Mouse (Mus musculus) hindbrain, postnatal 0 days (tissue): Measurements from ENCODE around the gene Umps. TPM values are rescaled to one million over a fixed set of nuclear protein-coding genes. Genes with fewer than 3 reads are reported as not detected.
A peak's percentile ranks its signal among the peaks of the same experiment; 100 is the strongest.

Experiments used
- ATAC-seq: fragments of 200-750 bp; cut with Nextera tagmentation; 2 replicates; pipeline ENCODE4 v1.8.0; 2017; ENCODE audit warnings: mild to moderate bottlenecking, moderate TSS enrichment, moderate library complexity
- DNase-seq: peaks from one replicate; pipeline ENCODE4 v3.0.0-alpha.2; 2015; ENCODE audit warnings: low spot score
- H3K27ac ChIP-seq: fragments of 300-500 bp; sonication (generic); 2 replicates; pipeline ENCODE4 v1.5.1; 2014; ENCODE audit warnings: mild to moderate bottlenecking
- H3K27me3 ChIP-seq: fragments of 300-500 bp; sonication (generic); 2 replicates; pipeline ENCODE4 v1.6.1; 2014; ENCODE audit warnings: low read length, mixed read lengths; ENCODE audit not compliant: insufficient read depth
- H3K36me3 ChIP-seq: fragments of 300-500 bp; sonication (generic); 2 replicates; pipeline ENCODE4 v1.6.1; 2014; ENCODE audit warnings: low read length, mixed read lengths; ENCODE audit not compliant: insufficient read depth
- H3K4me1 ChIP-seq: fragments of 300-500 bp; sonication (generic); 2 replicates; pipeline ENCODE4 v1.6.1; 2014; ENCODE audit warnings: antibody characterized with exemption, low read length, mixed read lengths; ENCODE audit not compliant: insufficient read depth
- H3K4me2 ChIP-seq: fragments of 300-500 bp; sonication (generic); 2 replicates; pipeline ENCODE4 v1.6.1; 2014; ENCODE audit warnings: low read depth, mild to moderate bottlenecking, low read length, moderate library complexity, mixed read lengths
- H3K4me3 ChIP-seq: fragments of 300-500 bp; sonication (generic); 2 replicates; pipeline ENCODE4 v1.5.1; 2014; ENCODE audit warnings: low read length
- H3K9ac ChIP-seq: fragments of 300-500 bp; sonication (generic); replicated peaks from 2 replicates; pipeline ENCODE4 v1.6.1; 2014; ENCODE audit warnings: mild to moderate bottlenecking, low read length, moderate library complexity, mixed read lengths
- H3K9me3 ChIP-seq: fragments of 300-500 bp; sonication (generic); 2 replicates; pipeline ENCODE4 v1.6.1; 2016; ENCODE audit warnings: low read length, mixed read lengths
- CTCF ChIP-seq: IDR thresholded peaks from 2 replicates; pipeline ENCODE4 v1.5.1; 2016; ENCODE audit warnings: antibody characterized with exemption, control low read depth, low read depth
- WGBS: fragments of 180-500 bp; shearing (Covaris S2); extraction: QIAGEN DNeasy Blood & Tissue Kit; methylation state at CpG from one replicate; pipeline ENCODE4 v1.1.7; 2014; 5-methylcytosine and 5-hydroxymethylcytosine counted together
- polyA plus RNA-seq: library from polyadenylated mRNA; unstranded; fragments of >200 nt; fragmentation: Nextera tagmentation; extraction: Ambion mirVana; gene quantifications from 2 replicates; pipeline ENCODE4 v1.2.1, GENCODE M21; 2015
- total RNA-seq: library from RNA; depleted of rRNA; stranded (reverse); fragments of >200 nt; gene quantifications from 2 replicates; pipeline ENCODE4 v1.2.3, GENCODE M21; 2014

Gene Umps
- total and polyA plus RNA-seq, 2 experiments from 2014 or later = 23.6 to 23.7 TPM

DNA sequence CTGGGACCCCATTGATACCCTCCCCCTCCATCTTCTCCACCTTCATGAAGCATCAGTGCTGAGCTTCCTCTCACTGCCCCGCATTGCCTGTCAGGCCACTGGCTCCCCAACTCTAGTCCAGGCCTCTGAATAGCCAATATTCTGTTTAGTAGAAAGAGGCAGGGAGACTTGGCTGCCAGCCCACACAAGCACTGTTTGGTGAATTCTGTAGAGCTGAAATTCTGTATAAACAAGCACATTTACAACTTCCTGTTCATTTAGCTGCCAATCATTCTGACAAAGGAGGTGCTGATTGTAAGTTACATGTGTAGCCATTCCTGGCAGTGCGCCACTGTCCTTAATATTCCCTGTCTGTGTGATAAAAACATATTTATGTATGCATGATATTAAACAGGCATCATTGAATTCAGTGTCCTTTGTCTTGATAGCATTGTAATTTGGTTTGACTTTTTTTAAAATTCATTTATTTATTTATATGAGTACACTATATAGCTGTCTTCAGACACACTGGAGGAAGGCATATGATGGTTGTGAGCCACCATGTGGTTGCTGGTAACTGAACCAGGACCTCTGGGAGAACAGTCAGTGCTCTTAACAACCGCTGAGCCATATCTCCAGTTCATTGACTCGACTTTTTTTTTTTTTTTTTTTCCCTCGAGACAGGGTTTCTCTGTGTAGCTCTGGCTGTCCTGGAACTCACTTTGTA is 32.0 kb downstream of the Umps start:
- DNase-seq (peak; percentile 70), ATAC-seq (0 out of 2 replicates have a peak, but pooled peaks have one; percentile 11)
- no peak overlapping the region for H3K4me2 ChIP-seq
- no peak for TF ChIP-seq CTCF
- no peaks in the 10 kb centered on the region for H3K27me3 ChIP-seq
- H3K27ac ChIP-seq = peak overlapping the region; percentile 50
- H3K9ac ChIP-seq = no peak overlapping the region
- H3K4me3 ChIP-seq = no peak overlapping the region
- no peaks in the 10 kb centered on the region for H3K36me3 ChIP-seq
- H3K4me1 ChIP-seq = peaks cover 25% of the 10 kb centered on the region
- no peaks in the 10 kb centered on the region for H3K9me3 ChIP-seq
- 51% methylated on average over 5 of the region's 5 CpGs for WGBS

DNA sequence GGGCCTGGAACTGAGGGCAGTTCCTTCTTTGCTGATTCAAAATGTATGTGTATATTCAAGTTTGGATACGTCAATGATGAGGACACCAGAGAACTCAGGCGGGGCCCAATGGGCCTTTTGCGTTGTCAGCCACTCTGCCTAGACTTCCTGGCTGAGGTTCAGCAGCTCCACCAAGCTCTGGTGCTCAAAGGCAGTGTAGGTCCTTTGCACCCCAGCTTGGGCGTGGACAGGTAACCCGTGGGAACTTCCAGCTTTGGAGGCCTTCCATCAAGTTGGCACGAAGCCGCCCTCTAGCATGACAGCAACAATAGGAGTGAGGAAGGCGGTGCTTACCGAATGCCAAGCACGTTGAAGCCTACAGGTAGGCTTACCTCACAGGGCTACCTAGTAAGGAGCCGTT is 33.4 kb downstream of the Umps start:
- TF ChIP-seq CTCF = no peak
- H3K9ac ChIP-seq = no peak overlapping the region
- 92% methylated on average over 11 of the region's 11 CpGs for WGBS
- no peaks in the 10 kb centered on the region for H3K36me3 ChIP-seq
- no peak for DNase-seq
- peaks cover 22% of the 10 kb centered on the region for H3K4me1 ChIP-seq
- H3K4me3 ChIP-seq = no peak overlapping the region
- no peak for ATAC-seq
- H3K9me3 ChIP-seq = no peaks in the 10 kb centered on the region
- no peaks in the 10 kb centered on the region for H3K27me3 ChIP-seq
- H3K4me2 ChIP-seq = no peak overlapping the region
- H3K27ac ChIP-seq = no peak overlapping the region

DNA sequence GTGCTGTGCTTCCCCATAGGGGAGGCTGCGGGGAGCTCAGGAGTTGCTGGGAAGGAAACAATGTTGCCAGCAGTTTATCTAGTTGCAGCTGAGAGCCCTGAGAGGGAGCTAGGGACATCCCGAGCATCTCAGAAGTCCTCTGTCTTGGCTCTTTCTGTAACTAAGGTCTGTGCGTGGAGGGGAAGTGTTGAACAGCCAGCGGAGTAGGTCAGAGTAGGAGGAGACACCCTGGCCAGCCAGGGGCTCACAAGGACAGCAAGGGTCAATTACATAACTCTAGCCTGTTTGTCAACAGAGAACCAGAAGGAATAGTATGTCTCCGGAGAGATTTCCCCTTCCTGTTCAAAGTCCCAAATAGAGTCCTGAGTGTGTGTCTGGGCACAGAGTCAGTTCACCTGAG is 34.7 kb downstream of the Umps start:
- H3K27ac ChIP-seq = no peak overlapping the region
- TF ChIP-seq CTCF = no peak
- no peak overlapping the region for H3K4me2 ChIP-seq
- no peaks in the 10 kb centered on the region for H3K36me3 ChIP-seq
- no peak overlapping the region for H3K4me3 ChIP-seq
- no peak for ATAC-seq
- no peak for DNase-seq
- H3K27me3 ChIP-seq = no peaks in the 10 kb centered on the region
- H3K9me3 ChIP-seq = no peaks in the 10 kb centered on the region
- peaks cover 12% of the 10 kb centered on the region; the same call in 1 of the 2 replicates for H3K4me1 ChIP-seq
- no peak overlapping the region for H3K9ac ChIP-seq
- WGBS = 61% methylated on average over 5 of the region's 5 CpGs

DNA sequence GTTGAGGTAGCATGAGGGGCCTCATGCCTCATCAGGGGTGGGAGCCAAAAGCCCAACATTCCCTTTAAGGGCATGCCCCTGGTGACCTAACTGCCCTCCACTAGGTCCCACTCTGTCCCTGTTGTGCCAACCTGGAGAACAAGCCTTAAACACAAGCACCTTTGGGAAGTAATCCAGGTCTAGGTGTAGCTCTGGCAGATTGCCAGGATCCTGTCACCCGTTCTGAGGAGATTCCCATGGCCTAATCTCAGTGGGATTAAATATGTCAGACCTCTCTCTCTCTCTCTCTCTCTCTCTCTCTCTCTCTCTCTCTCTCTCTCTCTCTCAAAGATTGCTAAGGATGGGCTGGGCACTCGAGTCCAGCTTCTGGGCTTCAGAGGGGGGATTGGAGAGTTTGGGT is 35.2 kb downstream of the Umps start:
- H3K9ac ChIP-seq = no peak overlapping the region
- H3K27ac ChIP-seq = no peak overlapping the region
- ATAC-seq = no peak
- peaks cover 12% of the 10 kb centered on the region; the same call in 1 of the 2 replicates for H3K4me1 ChIP-seq
- no peak for DNase-seq
- H3K4me2 ChIP-seq = no peak overlapping the region
- H3K27me3 ChIP-seq = no peaks in the 10 kb centered on the region
- 34% methylated on average over 2 of the region's 2 CpGs for WGBS
- no peaks in the 10 kb centered on the region for H3K9me3 ChIP-seq
- no peaks in the 10 kb centered on the region for H3K36me3 ChIP-seq
- no peak overlapping the region for H3K4me3 ChIP-seq
- TF ChIP-seq CTCF = no peak

DNA sequence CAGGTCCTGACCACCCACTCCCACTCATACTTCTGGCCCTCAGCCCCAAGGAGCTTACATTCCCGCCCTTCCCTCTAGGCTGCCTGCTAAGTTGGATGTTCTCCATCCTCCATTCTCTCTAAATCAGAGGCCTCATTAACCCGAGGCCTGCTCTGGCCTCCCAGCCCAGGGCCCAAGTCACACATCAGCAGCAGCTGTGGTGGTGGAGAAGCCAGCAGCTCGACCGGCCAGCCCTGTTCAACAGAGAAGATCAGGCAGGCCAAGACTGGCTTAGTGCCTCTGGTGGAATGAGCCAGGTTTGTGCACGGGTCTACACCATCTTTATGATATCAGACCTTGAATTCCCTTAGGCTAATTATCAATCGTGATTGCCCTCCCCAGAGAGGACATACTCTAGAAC is 36.1 kb downstream of the Umps start:
- H3K27me3 ChIP-seq = no peaks in the 10 kb centered on the region
- no peaks in the 10 kb centered on the region for H3K9me3 ChIP-seq
- no peaks in the 10 kb centered on the region for H3K36me3 ChIP-seq
- WGBS = 75% methylated on average over 6 of the region's 6 CpGs
- ATAC-seq (no peak), DNase-seq (no peak)
- no peak overlapping the region for H3K4me3 ChIP-seq
- no peak for TF ChIP-seq CTCF
- peaks cover 12% of the 10 kb centered on the region; the same call in 1 of the 2 replicates for H3K4me1 ChIP-seq
- no peak overlapping the region for H3K9ac ChIP-seq
- H3K4me2 ChIP-seq = no peak overlapping the region
- H3K27ac ChIP-seq = no peak overlapping the region

DNA sequence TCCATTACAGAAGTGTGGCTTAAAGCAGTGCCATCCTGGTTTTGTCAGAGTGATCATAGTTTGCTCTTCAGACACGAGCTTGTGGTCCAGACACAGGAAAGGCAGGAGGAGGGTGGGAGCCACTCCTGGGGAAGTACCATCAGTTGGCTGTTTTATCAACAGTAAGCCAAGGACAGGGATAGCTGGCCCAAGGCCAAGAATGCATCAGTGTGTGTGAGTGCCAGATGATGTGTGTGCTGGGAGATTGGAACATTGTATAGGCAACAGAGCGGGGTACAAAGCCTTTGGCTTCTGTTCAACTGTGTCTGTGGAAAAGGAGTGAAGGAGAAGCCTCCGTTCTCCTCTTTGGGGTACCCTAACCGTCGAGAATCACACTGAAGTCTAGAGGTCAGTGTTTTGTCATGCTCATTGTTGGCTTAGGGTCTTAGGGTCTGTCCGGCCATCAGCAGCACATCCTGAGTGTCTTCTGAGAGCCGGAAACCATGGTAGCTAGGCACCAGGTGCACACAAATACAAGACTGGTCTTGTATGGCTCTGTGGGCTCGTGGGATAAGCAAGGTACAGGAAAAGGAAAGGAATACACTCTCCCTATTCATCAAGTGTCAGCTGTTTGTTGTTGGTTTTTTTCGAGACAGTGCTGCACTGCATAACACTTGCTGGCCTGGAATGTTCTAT is 37.9 kb downstream of the Umps start:
- H3K27me3 ChIP-seq = no peaks in the 10 kb centered on the region
- ATAC-seq (peak; percentile 45; the same call in 1 of the 2 replicates), DNase-seq (peak; percentile 62)
- H3K9me3 ChIP-seq = no peaks in the 10 kb centered on the region
- H3K4me2 ChIP-seq = no peak overlapping the region
- no peaks in the 10 kb centered on the region for H3K36me3 ChIP-seq
- no peak overlapping the region for H3K4me3 ChIP-seq
- H3K27ac ChIP-seq = no peak overlapping the region
- 48% methylated on average over 9 of the region's 9 CpGs for WGBS
- no peak overlapping the region for H3K9ac ChIP-seq
- no peak for TF ChIP-seq CTCF
- peaks cover 9% of the 10 kb centered on the region; the same call in 1 of the 2 replicates for H3K4me1 ChIP-seq
